Mouse (Mus musculus): ENCODE data around the gene Bag3.

DNA sequence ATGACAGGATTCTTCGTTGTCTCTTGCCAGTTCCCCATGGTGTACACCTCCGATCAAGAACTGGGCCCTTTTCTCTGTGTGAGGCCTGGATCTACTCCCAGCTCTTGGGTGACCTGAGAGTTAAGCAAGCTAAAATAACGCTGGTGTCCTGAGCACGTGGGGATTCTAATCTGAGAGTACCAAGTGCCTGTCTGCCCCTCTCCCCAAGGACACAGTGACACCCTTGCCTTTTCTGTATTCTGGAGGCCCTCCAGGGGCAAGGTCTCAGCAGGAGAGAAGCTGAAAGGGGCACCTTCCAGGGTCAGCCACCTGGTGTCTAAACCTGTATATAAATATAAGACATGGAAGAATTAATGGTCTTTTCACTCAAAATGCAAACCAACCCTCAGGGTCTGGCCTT, 14.3 kb downstream of the Bag3 start:
- TF ChIP-seq CTCF (IDR thresholded peaks at IDR 0.05; ENCODE audit: extremely low read depth, insufficient read depth, low read length) (no peak), POLR2A (IDR thresholded peaks at IDR 0.05; ENCODE audit: extremely low read depth, insufficient read depth, low read length) (no peak)
